Mouse (Mus musculus) skeletal muscle tissue, adult 2 months (tissue): ENCODE results near the gene Fndc1.

Experiments
- DNase-seq: peaks from one replicate; pipeline ENCODE4 v3.0.0-alpha.2; 2012; ENCODE audit warnings: low read depth, low spot score

Fndc1 gene

DNA sequence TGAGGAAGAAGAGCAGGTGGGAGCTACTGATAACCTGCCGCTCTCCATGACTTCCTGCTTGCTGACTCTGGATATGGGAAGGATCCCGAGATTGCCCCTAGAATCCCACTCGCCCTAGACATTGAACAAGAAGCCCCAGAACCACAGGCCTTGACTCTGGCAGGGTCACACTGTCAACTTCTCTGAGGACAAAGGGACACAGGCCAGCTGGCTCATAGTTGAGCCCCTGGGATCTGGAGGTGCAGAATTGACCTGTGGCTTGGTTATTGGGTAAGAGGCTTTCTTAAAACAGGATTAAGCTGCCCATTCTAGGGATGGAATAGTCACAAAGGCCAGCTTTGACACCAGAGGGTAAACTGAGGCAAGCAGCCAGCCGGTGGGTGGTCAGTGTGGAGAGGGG lies 136.8 kb downstream of the Fndc1 start:
- no peak for DNase-seq
